17 mouse cellular contexts compared by ENCODE assay signal in genomic region chr2:158600517-158600916, GRCm38 (mm10). TPM values are rescaled to one million over a fixed set of nuclear protein-coding genes. Genes with fewer than 3 reads are reported as not detected.
A peak's percentile ranks its signal among the peaks of the same experiment; 100 is the strongest.
DNase-seq lines count a peak whose midpoint lies in the region; ATAC-seq and TF ChIP-seq lines count a peak whose summit lies in the region.
"Had no signal": no experiment of that assay in that cellular context is flagged by ENCODE, and none has a peak within 500 bp of the region (broad histone marks: within the 10 kb centered on the region; RNA-seq: fewer than 3 reads in every experiment).

No protein-coding gene starts in this region.

- H3K9me3 ChIP-seq in forebrain, embryonic 11.5 days (ENCODE audit: control insufficient read depth, low read length): no peaks in the 10 kb centered on the region
- no peaks in the 10 kb centered on the region for H3K9me3 ChIP-seq in forebrain, embryonic 10.5 days
- H3K9me3 ChIP-seq in midbrain, embryonic 13.5 days: no peaks in the 10 kb centered on the region
- no peaks in the 10 kb centered on the region for H3K9me3 ChIP-seq in midbrain, embryonic 11.5 days (ENCODE audit: control insufficient read depth, low read length)
- H3K9me3 ChIP-seq in forebrain, embryonic 12.5 days: no peaks in the 10 kb centered on the region
- H3K9me3 ChIP-seq in forebrain, embryonic 16.5 days (ENCODE audit: control insufficient read depth, low read length): no peaks in the 10 kb centered on the region
- H3K9me3 ChIP-seq: heart, embryonic 12.5 days; intestine, embryonic 15.5 days had no signal

- no peak for TF ChIP-seq POLR2A in kidney, adult 2 months (IDR thresholded peaks at IDR 0.05; ENCODE audit: low read depth, low read length)

- peaks cover 3% of the 10 kb centered on the region; the same call in 1 of the 2 replicates for H3K27me3 ChIP-seq in forebrain, embryonic 11.5 days (ENCODE audit: control insufficient read depth, insufficient read depth, low read length)
- peaks cover 97% of the 10 kb centered on the region for H3K27me3 ChIP-seq in forebrain, embryonic 10.5 days (ENCODE audit: poor library complexity, severe bottlenecking)
- H3K27me3 ChIP-seq in midbrain, embryonic 13.5 days: peaks cover 7% of the 10 kb centered on the region; the same call in 1 of the 2 replicates
- H3K27me3 ChIP-seq in midbrain, embryonic 11.5 days (ENCODE audit: control insufficient read depth, insufficient read depth, low read length): peaks cover 3% of the 10 kb centered on the region
- peaks cover 62% of the 10 kb centered on the region for H3K27me3 ChIP-seq in forebrain, embryonic 12.5 days
- H3K27me3 ChIP-seq in forebrain, embryonic 16.5 days (replicated peaks; ENCODE audit: control insufficient read depth, insufficient read depth, low read length): 0 out of 2 replicates have a peak, but pooled peaks cover 3% of the 10 kb centered on the region
- H3K27me3 ChIP-seq in kidney, adult 2 months (replicated peaks; ENCODE audit: control insufficient read depth, insufficient read depth, low read length): no peaks in the 10 kb centered on the region; the same call in 1 of the 2 replicates

- no peak overlapping the region for H3K4me3 ChIP-seq in forebrain, embryonic 11.5 days (ENCODE audit: low read depth, low read length)
- no peak overlapping the region for H3K4me3 ChIP-seq in forebrain, embryonic 10.5 days
- no peak overlapping the region for H3K4me3 ChIP-seq in midbrain, embryonic 13.5 days (replicated peaks)
- H3K4me3 ChIP-seq in midbrain, embryonic 11.5 days (ENCODE audit: low read depth, low read length): no peak overlapping the region
- no peak overlapping the region for H3K4me3 ChIP-seq in forebrain, embryonic 12.5 days (replicated peaks)
- H3K4me3 ChIP-seq in forebrain, embryonic 16.5 days (replicated peaks; ENCODE audit: low read length): no peak overlapping the region
- H3K4me3 ChIP-seq in kidney, adult 2 months (ENCODE audit: insufficient read depth, low read depth, low read length): no peak overlapping the region
- H3K4me3 ChIP-seq: gastrocnemius, adult 2 months; heart, embryonic 12.5 days; intestine, embryonic 15.5 days had no signal

- ATAC-seq in forebrain, embryonic 11.5 days (replicated peaks; ENCODE audit: low FRiP score): peak; percentile 45
- peak; percentile 46; the same call in 1 of the 2 replicates for ATAC-seq in midbrain, embryonic 13.5 days
- ATAC-seq in midbrain, embryonic 11.5 days (ENCODE audit: low FRiP score): no peak
- ATAC-seq in forebrain, embryonic 12.5 days (ENCODE audit: low FRiP score): peak; percentile 67
- ATAC-seq in forebrain, embryonic 16.5 days: peak; percentile 76
- ATAC-seq: intestine, embryonic 15.5 days had no signal

- no peak overlapping the region for H3K27ac ChIP-seq in forebrain, embryonic 11.5 days (ENCODE audit: low read depth, low read length)
- no peak overlapping the region for H3K27ac ChIP-seq in forebrain, embryonic 10.5 days
- H3K27ac ChIP-seq in midbrain, embryonic 13.5 days: no peak overlapping the region; the same call in 1 of the 2 replicates
- no peak overlapping the region for H3K27ac ChIP-seq in midbrain, embryonic 11.5 days (ENCODE audit: low read depth, low read length)
- peak overlapping the region; percentile 77 for H3K27ac ChIP-seq in forebrain, embryonic 12.5 days
- peak overlapping the region; percentile 68 for H3K27ac ChIP-seq in forebrain, embryonic 16.5 days (ENCODE audit: low read length)
- H3K27ac ChIP-seq in kidney, adult 2 months (ENCODE audit: insufficient read depth, low read depth, low read length): no peak overlapping the region
- H3K27ac ChIP-seq: gastrocnemius, adult 2 months; intestine, embryonic 15.5 days had no signal

- no peak overlapping the region; the same call in 1 of the 2 replicates for H3K9ac ChIP-seq in forebrain, embryonic 11.5 days (ENCODE audit: low read length)
- peak overlapping the region; percentile 8; the same call in 1 of the 2 replicates for H3K9ac ChIP-seq in midbrain, embryonic 13.5 days (replicated peaks)
- no peak overlapping the region for H3K9ac ChIP-seq in midbrain, embryonic 11.5 days (ENCODE audit: low read length)
- H3K9ac ChIP-seq in forebrain, embryonic 12.5 days: no peak overlapping the region
- H3K9ac ChIP-seq in forebrain, embryonic 16.5 days (replicated peaks; ENCODE audit: low read depth, low read length): no peak overlapping the region
- H3K9ac ChIP-seq: heart, embryonic 12.5 days; intestine, embryonic 15.5 days had no signal

- no peak for TF ChIP-seq CTCF in kidney, adult 2 months (conservative IDR thresholded peaks at IDR 0.05; ENCODE audit: insufficient read depth, insufficient read length, low read depth, low read length)

- H3K4me2 ChIP-seq in forebrain, embryonic 11.5 days (ENCODE audit: low read depth, low read length, severe bottlenecking): no peak overlapping the region
- H3K4me2 ChIP-seq in midbrain, embryonic 13.5 days (replicated peaks): no peak overlapping the region
- H3K4me2 ChIP-seq in midbrain, embryonic 11.5 days: no peak overlapping the region
- H3K4me2 ChIP-seq in forebrain, embryonic 12.5 days: no peak overlapping the region
- H3K4me2 ChIP-seq in forebrain, embryonic 16.5 days (ENCODE audit: low read length): no peak overlapping the region
- H3K4me2 ChIP-seq: heart, embryonic 12.5 days; intestine, embryonic 15.5 days had no signal

- peaks cover 2% of the 10 kb centered on the region for H3K4me1 ChIP-seq in forebrain, embryonic 11.5 days (replicated peaks; ENCODE audit: control insufficient read depth, insufficient read depth, low read length)
- peaks cover 17% of the 10 kb centered on the region for H3K4me1 ChIP-seq in forebrain, embryonic 10.5 days
- peaks cover 80% of the 10 kb centered on the region for H3K4me1 ChIP-seq in midbrain, embryonic 13.5 days (replicated peaks)
- H3K4me1 ChIP-seq in midbrain, embryonic 11.5 days (ENCODE audit: control insufficient read depth, insufficient read depth, low read length): peaks cover 4% of the 10 kb centered on the region
- peaks cover 41% of the 10 kb centered on the region for H3K4me1 ChIP-seq in forebrain, embryonic 12.5 days
- peaks cover 28% of the 10 kb centered on the region for H3K4me1 ChIP-seq in forebrain, embryonic 16.5 days (replicated peaks; ENCODE audit: control insufficient read depth, insufficient read depth, low read length)
- no peaks in the 10 kb centered on the region for H3K4me1 ChIP-seq in kidney, adult 2 months (ENCODE audit: control insufficient read depth, insufficient read depth, low read length)
- H3K4me1 ChIP-seq: heart, embryonic 12.5 days had no signal

- 23% methylated on average over 3 of the region's 3 CpGs for WGBS in forebrain, embryonic 11.5 days
- 24% methylated on average over 3 of the region's 3 CpGs for WGBS in forebrain, embryonic 10.5 days
- WGBS in midbrain, embryonic 13.5 days: 13% methylated on average over 3 of the region's 3 CpGs
- 35% methylated on average over 3 of the region's 3 CpGs for WGBS in midbrain, embryonic 11.5 days
- 22% methylated on average over 3 of the region's 3 CpGs for WGBS in forebrain, embryonic 12.5 days
- 28% methylated on average over 3 of the region's 3 CpGs for WGBS in forebrain, embryonic 16.5 days
- 11% methylated on average over 3 of the region's 3 CpGs for whole genome bisulfite sequencing in kidney, adult 2 months

- DNase-seq in forebrain, embryonic 11.5 days (ENCODE audit: low spot score): no peak
- no peak for DNase-seq in forebrain, embryonic 10.5 days (ENCODE audit: extremely low spot score, low spot score)
- no peak for DNase-seq in midbrain, embryonic 11.5 days (ENCODE audit: low spot score, missing footprints)
- no peak for DNase-seq in spleen, postnatal 4 days (ENCODE audit: low spot score in 2 of 2)
- no peak for DNase-seq in kidney, adult 2 months
- DNase-seq: adrenal gland, postnatal 10 days; cerebellum, adult 11-12 months; cerebellum, adult 9-10 months; cerebellum, postnatal 25 days; gastrocnemius, adult 2 months; gastrocnemius, postnatal 25 days had no signal

- no peaks in the 10 kb centered on the region for H3K36me3 ChIP-seq in forebrain, embryonic 11.5 days (ENCODE audit: control insufficient read depth, insufficient read depth, low read length)
- no peaks in the 10 kb centered on the region for H3K36me3 ChIP-seq in forebrain, embryonic 10.5 days (replicated peaks)
- H3K36me3 ChIP-seq in midbrain, embryonic 13.5 days: no peaks in the 10 kb centered on the region
- no peaks in the 10 kb centered on the region for H3K36me3 ChIP-seq in midbrain, embryonic 11.5 days (ENCODE audit: control insufficient read depth, insufficient read depth, low read length)
- no peaks in the 10 kb centered on the region for H3K36me3 ChIP-seq in forebrain, embryonic 12.5 days (replicated peaks)
- H3K36me3 ChIP-seq in forebrain, embryonic 16.5 days (ENCODE audit: control insufficient read depth, insufficient read depth): no peaks in the 10 kb centered on the region
- H3K36me3 ChIP-seq in kidney, adult 2 months (ENCODE audit: control insufficient read depth, insufficient read depth, low read length): no peaks in the 10 kb centered on the region
- H3K36me3 ChIP-seq: heart, embryonic 12.5 days; intestine, embryonic 15.5 days had no signal

RNA-seq across cellular contexts. Expression of gene Slc32a1, which starts 10.1 kb away (rescaled TPM):
- polyA plus RNA-seq in forebrain, embryonic 11.5 days (2014; fragmentation: Nextera tagmentation; extraction: Ambion mirVana): 1.9 and 2.5 TPM in 2 replicates
- polyA plus RNA-seq in forebrain, embryonic 10.5 days (2016; fragmentation: Nextera tagmentation; extraction: Ambion mirVana): 0.14 and 0.47 TPM in 2 replicates
- polyA plus RNA-seq in midbrain, embryonic 13.5 days (2015; fragmentation: Nextera tagmentation; extraction: Ambion mirVana): 6.5 and 8.3 TPM in 2 replicates
- polyA plus RNA-seq in midbrain, embryonic 11.5 days (2014; fragmentation: Nextera tagmentation; extraction: Ambion mirVana): 1.9 and 2.3 TPM in 2 replicates
- polyA plus RNA-seq in forebrain, embryonic 12.5 days (2016; fragmentation: Nextera tagmentation; extraction: Ambion mirVana): 3.8 and 4.3 TPM in 2 replicates
- polyA plus RNA-seq in forebrain, embryonic 16.5 days (2015; fragmentation: Nextera tagmentation; extraction: Ambion mirVana): 5.9 and 7.7 TPM in 2 replicates
- polyA plus RNA-seq in kidney, adult 2 months (2012; rRNA removed): not detected in 2 replicates
- polyA plus RNA-seq: heart, embryonic 16.5 days; intestine, embryonic 15.5 days had no signal

RNA-seq across cellular contexts. Expression of gene Actr5, which starts 24.2 kb away (rescaled TPM):
- 20.6 and 20.7 TPM in 2 replicates for polyA plus RNA-seq in forebrain, embryonic 11.5 days (2014; fragmentation: Nextera tagmentation; extraction: Ambion mirVana)
- 14.1 and 17.0 TPM in 2 replicates for polyA plus RNA-seq in forebrain, embryonic 10.5 days (2016; fragmentation: Nextera tagmentation; extraction: Ambion mirVana)
- polyA plus RNA-seq in midbrain, embryonic 13.5 days (2015; fragmentation: Nextera tagmentation; extraction: Ambion mirVana): 10.9 and 14.6 TPM in 2 replicates
- 15.3 and 16.0 TPM in 2 replicates for polyA plus RNA-seq in midbrain, embryonic 11.5 days (2014; fragmentation: Nextera tagmentation; extraction: Ambion mirVana)
- 20.3 and 22.6 TPM in 2 replicates for polyA plus RNA-seq in forebrain, embryonic 12.5 days (2016; fragmentation: Nextera tagmentation; extraction: Ambion mirVana)
- 11.3 and 12.3 TPM in 2 replicates for polyA plus RNA-seq in forebrain, embryonic 16.5 days (2015; fragmentation: Nextera tagmentation; extraction: Ambion mirVana)
- 6.2 and 6.4 TPM in 2 replicates for polyA plus RNA-seq in kidney, adult 2 months (2012; rRNA removed)

Comparison
In these comparisons a context has a peak if more than half of its experiments do, and no peak if none do; other contexts are left out.
1. H3K27ac ChIP-seq: peak in forebrain, embryonic 12.5 days (single experiment) and forebrain, embryonic 16.5 days (single experiment); none in forebrain, embryonic 11.5 days (single experiment), forebrain, embryonic 10.5 days (single experiment), midbrain, embryonic 13.5 days (single experiment), midbrain, embryonic 11.5 days (single experiment) and kidney, adult 2 months (single experiment).